Mouse (Mus musculus) adrenal gland, postnatal 14 days (tissue): ENCODE results near the gene Acap2. TPM values are rescaled to one million over a fixed set of nuclear protein-coding genes. Genes with fewer than 3 reads are reported as not detected.

Experiments
- DNase-seq: peaks from one replicate; pipeline ENCODE4 v3.0.0; 2021; ENCODE audit warnings: mixed read lengths
- total RNA-seq: library from RNA; stranded (reverse); gene quantifications from 2 replicates; pipeline ENCODE4 v1.2.3, GENCODE M21; 2021

Acap2 gene
- total RNA-seq, 1 experiment from 2014 or later: 38.5 TPM

DNA sequence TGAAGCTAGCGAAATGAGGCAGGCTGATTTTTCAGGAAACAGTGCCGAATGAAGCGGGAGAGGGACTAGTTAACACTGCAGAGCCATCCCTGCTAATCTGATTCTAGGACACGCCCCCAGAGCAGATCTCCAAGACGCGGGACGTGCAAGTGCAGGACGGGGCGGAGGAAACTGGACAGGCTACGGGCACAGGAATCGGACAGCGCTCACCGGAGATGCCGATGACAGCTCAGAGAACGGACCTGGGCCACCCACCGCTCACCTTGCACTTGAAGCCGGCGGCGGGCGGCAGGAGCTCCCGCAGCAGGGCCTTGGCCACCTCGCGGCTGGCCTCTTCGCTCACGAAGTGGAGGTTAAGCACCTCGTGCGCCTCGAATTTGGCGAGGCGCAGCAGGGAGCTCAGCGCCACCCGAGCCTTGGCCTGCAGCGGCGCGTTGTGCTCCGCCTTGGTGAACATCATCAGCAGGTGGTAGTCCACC lies 120.4 kb downstream of the Acap2 start:
- DNase-seq: peak; percentile 80

DNA sequence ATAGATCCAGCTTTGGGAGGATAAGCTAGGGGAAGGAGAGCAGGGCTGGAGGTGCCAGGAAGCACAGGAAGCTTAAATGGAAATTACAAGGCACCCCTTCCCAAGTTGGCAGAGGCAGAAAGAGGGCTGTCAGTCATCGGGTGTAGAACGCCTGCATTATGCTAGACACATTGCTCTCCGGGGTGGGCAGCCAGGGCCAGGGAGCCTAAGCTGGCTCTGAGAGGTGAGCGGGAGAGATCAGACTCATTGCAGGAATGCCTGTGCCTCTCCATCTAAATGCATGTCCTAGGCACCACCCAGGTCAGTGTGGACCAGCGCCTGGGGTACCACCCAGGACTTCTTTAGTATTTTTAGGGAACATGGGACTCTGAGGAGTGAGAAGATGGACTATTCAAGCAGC lies 123.6 kb downstream of the Acap2 start:
- no peak for DNase-seq

DNA sequence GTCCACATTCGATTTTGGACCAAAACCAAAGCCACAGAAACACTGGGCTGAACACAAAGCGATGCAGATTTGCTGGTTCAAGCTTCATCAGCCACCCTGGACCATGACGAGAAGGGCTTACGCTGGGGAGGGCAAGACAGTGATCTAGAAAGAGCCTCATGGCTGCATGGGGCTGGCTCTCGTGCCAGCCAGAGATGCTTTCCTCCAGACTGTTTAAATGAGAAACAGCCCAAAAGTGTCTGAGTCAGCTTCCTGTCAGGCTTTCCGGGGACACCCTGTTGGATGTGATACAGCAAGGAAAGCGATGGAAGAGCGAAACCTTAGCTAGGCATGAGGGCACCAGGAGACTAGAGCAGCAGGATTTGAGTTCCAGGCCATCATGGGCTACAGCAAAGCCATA lies 124.6 kb downstream of the Acap2 start:
- no peak for DNase-seq

DNA sequence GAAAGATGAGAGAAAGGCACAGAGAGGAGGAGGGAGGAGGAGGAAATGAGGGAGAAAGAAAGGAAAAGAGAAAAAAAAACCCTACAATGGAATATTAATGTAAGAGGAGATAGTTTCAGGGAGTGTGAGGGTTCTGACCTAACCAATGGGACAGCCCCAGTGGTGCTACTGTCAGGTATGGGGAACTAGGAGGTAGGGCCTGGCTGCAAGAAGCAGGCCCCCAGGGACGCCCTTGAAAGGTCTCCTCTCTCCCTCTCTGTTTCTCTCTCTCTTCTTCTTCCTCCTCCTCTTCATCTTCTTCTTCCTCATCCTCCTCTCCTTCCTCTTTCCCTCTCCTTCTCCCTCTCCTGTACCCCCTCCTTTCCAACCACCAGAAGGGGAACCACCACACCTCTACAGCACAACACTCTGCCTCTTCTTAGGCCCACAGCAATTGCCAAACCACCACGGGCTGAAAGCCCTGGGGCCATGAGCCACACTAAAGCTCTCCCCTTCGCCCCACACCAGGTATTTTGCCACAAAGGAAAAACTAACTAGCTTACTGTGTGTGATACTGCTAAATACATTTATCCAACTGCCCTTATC lies 126.6 kb downstream of the Acap2 start:
- DNase-seq: no peak

DNA sequence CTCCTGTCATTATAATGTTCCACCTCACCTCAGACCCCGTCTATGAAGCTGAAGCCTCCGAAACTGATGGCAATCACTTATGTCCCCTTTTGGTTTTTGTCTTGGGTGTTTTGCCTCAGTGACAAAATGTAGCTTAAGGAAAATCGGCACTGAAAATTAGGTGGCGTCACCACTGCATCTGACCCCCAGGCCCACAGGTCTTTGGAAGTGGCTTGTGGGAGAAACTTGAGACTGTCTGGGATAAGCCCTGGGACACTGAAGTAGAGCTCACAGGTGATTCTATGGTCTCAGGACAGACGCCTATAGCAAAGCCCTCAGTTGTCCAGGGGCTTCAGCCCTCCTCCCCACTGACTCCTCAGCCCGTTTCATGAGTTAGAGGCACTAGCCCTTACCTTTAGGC lies 129.3 kb downstream of the Acap2 start:
- no peak for DNase-seq

DNA sequence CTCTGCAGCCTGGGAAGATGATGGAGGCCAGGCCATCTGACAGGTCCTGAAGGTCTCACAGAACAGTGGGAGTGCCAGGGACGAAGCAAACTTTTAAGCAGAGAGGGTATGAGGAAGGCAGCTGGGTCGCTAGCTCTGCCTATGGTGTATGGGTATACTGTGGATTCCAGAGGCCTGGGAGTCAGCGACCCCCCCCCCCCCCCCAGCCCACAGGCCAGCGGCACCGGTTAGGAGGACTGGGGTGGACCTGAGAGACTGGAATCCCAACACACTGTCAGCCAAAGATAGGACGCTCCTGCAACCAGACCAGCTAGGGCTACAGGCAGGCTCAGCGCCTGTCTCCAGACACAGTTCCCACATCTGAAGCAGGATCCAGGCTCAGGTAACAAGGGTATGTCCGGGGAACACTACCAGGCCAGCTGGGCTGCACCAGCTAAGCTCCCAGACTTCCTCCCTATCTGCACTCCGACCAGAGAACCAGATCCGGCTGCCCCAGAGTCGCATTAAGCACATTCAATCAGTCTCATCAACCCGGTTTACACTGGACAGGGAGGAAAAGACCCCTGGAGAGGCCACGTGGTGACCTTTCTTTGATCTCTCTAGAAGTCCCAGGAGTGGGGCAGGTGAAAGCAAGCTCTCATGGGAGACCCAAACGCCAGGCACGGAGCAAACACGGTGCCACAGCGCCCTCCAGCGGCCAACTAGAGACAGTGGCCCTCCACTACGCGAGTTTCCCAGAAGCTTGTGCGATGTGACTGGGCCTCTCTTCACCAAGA lies 130.5 kb downstream of the Acap2 start:
- peak; percentile 91 for DNase-seq

DNA sequence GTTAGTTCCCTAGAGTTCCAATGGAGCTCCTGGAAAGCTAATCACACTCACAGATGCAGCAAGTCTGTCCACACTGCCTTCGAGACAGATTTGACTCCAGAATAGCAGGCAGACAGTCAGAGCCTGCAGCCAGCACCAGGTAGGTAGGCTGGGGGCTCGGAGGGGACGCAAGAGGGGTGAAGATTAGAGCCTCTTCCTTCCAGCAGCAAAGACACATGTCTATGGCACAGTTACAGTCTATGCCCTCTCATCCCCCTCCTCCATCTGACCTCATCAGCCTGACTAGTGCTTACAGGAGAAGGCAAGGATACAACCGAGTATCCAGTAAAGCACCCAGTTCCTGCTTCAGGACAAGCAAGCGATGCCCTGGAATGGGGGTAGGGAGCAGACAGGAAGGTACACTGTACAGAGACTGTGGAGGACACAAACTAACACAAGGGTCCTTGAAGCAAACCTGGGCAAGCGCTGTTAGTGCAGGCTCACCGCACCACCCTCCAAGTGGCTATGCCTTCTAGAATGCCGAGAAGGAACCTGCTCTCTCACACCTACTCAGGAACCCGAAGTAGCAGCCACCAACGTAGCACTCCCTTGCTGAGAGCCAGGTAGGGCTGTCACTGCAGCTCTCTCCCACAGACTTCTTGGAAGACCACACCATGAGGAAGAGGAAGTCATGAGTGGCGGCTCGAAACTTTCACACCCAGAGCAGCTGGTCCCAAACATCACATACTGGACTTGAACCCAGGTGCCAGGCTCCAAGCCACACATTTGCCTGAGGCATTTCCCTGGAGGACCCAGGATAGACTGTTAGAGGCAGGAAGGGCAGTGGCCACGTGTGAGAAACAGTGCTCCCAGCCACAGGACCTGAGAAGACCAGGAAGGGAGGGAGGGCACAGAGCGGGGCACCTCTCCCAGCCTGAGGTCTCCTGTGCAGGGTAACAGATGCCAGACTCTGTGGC lies 131.6 kb downstream of the Acap2 start:
- DNase-seq: no peak

DNA sequence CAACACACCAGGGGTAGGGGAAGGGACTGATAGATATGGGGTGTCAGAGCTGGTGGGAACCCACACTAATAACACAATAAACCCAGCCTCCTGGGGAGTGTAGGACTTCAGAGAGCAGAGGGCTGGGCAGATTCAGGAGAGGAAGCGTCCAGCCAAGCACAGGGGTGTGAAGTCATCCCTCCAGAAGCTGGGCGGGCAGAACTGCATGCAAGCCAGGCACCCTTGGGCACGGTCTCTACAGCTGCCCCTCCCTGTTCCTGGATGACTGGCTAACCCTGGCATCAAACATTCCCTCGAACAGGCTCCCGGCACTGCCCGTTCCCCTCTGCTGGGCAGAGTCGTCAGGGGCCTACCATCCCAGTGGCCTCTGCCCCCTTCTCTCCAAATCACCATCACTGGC lies 132.8 kb downstream of the Acap2 start:
- no peak for DNase-seq

DNA sequence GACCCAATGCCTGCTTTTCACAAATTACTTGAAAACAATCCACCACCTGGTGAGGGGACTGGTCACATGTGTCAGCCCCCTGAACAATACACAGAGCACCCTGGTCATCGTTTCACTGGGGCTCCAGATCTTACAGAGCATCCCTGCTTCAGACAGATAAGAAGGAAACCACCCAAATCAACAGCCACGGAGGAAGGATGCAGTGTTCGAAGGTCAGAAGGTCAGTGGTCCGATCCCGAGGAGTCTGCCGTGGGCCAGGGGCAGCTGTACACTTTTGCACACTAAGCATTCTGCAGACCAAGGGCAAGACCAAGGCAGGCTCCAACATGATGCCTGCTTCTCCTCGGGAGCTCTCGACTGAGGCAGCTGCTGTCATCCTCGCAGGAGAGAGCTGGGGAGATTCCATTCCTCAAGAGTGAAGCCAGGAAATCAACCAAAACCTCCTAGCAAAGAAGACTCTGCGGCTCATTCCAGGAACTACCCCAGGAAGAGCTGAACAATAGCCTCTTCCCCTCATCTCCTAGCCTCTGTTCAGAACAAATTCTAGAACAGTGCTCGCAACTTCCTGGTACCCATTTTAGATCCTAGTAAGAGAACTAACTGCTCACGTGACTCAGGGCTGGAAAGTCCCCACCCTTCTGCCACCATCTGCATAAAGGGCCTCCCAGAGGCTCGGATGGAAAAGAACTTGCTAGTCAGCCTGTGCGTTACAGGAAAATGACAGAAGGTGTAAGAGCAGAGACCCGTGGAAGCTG lies 134.5 kb downstream of the Acap2 start:
- peak; percentile 36 for DNase-seq

DNA sequence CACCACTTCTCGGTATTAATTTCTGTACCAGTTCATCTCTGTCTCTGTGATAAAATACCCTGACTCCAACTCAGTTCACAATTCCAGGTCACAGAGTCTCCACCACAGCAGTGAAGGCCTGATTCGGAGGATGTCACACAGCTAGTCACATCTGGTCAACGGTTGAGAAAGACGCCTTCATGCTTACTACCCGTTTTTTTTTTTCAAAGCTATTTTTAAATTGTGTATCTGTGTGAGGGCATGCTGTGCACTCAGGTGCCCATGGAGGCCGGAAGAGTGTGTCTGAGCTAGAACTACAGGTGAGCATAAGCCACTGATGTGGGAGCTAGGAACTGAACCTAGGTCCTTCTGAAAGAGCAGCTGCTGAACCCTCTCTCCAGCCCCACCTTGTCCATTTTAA lies 136.3 kb downstream of the Acap2 start:
- no peak for DNase-seq

DNA sequence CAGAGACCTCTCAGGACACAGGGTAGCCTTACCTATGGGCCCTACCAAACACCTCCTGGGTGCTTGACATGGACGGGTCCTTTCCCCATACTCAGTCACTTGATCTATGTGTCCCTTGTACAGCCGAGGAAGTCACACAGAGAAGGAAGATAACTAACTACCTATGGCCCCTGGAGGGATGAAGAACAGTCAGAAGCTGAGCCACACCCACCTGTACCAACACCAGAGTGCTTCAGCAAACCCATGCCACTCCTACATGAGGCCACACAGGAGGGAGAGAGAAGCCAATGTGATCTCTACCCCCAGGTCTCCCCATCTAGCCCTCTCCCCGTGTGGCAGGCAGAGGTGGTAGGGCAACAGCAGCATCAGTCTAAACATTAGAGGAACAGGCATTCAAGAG lies 138.1 kb downstream of the Acap2 start:
- DNase-seq: no peak

DNA sequence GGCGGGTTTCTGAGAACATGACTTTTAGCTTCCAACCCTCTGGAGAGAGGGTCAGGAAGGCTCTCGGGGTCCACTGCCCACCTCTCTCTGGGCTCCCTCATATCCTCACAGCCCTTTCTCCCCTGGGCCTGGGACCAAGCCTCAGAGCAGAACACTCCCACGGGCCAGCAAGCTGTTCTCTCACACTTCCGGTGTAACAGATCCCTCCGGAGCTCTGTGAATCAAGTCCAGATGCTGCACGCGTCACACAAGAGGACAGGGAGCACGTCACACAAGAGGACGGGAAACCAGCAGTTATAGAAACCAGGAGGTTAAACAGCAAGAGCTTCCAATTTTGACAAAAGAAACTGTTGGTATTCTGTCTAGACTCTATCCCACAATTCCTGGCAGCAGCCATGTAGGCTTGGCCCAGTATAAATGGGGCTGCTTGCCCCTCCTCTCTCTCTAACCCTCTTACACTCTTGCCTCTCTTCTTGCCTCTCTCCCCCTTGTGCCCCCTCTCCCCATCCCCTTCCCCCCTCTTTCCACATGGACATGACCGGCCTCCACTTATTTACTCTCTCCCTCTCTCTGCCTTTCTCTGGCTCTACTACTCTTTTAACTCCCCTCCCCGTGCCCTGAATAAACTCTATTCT lies 139.7 kb downstream of the Acap2 start:
- no peak for DNase-seq

DNA sequence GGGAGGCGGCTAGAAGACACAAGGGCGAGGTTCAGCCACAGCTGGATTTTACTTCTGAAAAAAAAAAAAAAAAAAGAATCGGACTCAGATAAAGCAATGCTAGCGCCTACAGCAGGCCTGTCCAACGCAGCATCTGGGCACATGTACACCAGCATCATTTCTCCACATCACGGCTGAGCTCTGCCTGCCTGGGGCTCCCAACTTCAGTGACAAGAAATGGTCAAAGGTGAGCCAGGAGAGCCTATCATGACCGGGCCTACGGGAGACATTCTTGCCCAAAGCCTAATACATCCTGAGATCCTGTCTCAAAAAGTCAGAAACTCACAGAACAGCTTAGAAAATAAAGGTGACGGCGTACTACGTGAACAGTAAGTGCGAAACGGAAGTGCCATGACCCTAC lies 140.3 kb downstream of the Acap2 start:
- no peak for DNase-seq

DNA sequence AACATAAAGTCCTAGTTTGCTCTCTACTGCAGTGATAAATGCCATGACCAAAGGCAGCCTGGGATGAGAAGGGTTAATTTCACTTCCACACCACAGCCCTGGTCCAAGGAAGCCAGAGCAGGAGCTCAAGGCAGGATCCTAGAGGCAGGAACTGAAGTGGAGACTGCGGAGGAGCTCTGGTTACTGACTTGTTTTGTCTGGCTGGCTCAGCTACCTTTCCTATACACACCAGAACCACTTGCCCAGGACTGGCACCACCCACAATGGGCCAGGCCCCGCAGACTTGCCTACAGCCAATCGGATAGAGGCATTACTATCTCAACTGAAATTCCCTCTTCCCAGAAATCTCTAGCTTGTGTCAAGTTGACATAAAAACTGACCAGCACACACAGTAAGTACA lies 140.8 kb downstream of the Acap2 start:
- DNase-seq: no peak

DNA sequence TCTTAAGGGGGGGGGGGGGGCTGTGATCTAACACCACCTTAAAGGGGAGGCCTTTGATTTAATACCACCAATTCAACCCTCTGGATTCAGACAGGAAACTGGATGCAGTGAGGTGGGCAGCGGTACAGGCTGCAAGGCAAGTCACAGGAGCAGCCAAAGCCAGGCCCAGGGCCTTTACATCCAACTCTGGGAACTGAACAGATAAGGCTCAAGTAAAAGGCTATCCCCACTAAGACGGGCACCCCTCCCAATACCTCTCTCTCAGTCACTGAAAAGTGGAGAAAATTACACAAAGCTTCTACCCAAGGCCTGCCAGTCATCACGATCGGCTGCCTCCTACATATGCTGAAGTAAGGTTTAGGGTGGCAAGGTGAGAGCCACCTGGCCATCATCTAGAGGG lies 141.3 kb downstream of the Acap2 start:
- no peak for DNase-seq

DNA sequence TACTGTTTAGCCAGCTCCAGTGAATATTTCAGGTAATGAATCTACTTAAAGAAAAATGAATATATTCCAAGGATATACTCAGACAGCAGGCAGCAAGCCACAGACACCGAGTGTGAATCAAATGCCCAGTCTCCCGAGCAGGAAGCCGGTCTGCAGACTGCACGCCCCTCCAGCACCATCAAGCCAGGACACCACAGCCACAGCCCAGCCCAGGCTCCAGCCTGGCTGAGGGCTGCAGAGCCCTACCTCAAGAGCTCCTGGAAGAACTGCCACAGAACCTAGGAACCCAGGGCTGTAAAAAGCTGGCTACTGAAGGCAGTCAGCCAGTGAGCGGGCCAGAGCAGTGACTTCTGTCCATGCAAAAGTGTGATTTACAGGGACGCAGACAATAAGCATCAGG lies 148.2 kb downstream of the Acap2 start:
- no peak for DNase-seq

DNA sequence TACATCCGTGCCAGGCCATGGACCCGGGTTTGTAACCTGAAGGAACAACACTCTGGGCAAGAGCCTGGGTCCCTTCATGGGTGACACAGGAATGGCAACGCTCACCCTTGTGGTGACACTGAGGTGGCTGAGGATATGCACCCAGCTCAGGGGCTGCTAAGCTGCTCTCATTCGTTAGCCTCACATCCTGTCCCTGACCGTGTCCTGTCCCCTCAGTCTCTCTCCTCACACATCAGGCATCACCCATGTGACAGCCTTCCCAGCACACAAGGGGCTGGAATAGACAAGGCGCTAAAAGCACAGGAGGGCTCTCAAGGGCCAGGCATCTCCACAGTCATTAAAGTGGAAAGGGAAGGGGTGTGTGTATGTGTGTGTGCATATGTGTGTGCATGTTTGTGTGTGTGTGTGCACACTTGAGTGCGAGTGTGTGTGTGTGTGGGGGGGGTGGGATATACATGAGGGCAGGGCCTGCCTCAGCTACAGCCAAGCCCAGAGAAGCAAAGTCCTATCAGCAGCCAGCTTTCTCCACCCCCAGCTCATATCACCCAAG lies 148.8 kb downstream of the Acap2 start:
- no peak for DNase-seq

DNA sequence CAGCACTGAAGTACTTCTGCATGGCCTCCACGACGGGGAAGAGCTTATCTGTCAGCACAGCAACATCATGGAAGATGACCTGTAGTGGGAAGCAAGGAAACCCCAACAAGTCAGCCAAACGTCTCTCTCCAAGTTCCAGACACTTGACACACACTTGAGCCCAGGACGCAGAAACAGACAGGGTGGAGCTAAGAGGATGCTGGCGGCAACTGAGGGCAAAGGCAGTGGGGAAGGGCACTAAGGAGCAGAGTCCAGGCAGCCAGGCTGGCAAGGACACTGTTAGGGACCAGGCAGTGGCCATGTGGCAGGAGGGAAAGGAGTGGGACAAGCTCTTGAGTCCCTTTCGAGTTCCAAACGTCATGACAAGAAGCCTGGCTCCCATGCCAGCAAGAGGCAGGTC lies 150.3 kb downstream of the Acap2 start:
- no peak for DNase-seq

DNA sequence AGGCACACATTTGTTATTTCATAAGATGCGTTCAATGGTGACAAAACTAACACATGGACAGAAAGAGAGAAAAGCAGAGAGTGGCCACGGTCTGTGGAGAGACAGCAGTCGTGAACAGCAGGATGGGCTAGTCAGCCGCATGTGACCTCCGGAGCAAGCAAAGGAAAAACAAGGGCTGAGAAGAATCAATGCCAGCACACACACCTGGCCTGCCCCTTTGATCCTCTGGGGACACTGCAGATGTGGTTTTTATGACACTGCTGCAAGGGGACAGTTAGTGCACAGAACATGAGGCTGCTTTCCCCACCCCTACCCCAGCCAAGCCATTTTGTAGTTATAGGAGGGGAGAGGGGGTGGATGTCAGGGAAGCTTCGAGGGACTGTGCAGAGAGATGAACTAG lies 152.9 kb downstream of the Acap2 start:
- DNase-seq: no peak

DNA sequence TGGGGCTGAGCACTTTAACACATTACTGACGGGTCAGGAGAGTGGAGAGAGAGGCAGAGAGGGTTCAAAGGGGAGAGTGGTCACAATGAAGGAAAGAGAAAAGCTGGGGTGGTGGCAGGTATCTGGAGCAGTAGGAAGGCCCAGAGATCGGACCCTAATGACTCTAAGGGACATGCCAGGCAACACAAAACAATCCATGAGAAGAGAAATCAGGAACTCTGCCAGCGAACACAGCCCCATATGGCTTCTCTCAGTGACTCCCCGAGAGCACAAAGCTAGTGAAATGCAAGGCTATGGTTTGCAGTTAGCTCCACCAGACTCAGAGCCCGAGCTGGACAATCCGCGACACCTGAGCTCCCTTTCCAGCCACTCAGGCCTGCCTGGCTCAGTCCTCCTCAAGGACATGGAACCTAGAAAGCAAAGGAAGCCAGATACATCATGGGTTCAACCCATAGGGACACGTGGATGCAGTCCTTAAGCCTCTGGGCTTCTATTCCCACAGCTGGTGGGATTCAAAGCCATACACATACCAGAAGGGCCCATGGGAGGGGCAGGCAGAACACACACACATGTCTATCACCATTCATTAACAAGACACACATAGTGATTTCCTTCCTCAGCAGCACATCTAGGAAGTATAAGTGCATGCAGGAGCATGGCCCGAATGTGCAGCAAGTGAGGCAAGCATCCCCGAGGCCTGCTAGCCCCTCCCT lies 153.7 kb downstream of the Acap2 start:
- DNase-seq: no peak

DNA sequence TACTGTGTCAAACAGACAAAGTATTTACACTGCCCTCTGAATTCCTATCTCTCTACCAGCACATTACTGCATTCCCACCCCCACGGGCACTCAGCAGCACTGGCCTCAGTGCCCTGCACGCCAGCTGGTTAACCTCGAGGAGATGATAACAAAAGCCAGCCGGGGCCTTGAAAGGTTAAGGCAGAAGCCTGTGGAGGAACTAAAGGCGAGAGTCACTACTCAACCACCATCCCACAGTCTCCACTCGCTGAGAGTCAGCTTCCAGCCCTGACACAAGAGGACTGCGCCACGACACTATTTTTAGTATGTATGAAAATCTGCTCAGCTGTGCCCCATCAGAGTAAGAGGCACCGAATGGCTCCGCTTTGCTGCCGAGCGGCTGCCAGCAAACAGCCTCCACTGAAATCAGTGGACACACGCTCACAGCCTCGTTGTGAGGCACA lies 154.8 kb downstream of the Acap2 start:
- DNase-seq: peak; percentile 66
